ENCODE assay signal across 10 mouse cellular contexts in the genomic region with DNA sequence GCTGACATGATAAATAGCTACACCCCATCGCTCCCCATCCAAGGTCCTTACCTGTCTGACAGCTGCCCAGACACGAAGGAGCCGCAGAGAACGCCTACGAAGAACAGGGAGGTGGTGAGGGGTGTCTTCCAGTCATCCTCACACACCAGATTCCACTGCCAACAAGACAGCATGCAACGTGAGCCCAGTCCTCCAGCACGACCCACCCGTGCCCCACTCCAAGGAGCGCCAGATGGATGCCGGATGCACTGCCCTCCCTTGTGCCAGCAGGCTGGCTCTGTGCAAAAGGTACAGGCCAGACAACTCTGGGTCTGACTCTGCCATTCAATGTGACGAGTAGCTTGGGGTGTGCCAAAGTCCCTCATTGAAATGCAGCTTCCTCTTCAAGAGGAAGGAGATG. TPM values are rescaled to one million over a fixed set of nuclear protein-coding genes. Genes with fewer than 3 reads are reported as not detected.
DNase-seq lines count a peak whose midpoint lies in the region; ATAC-seq and TF ChIP-seq lines count a peak whose summit lies in the region.
"Had no signal": no experiment of that assay in that cellular context is flagged by ENCODE, and none has a peak within 500 bp of the region (broad histone marks: within the 10 kb centered on the region; RNA-seq: fewer than 3 reads in every experiment).

No protein-coding gene starts in this region.

- H3K27me3 ChIP-seq in erythroblast, embryonic 14.5 days (ENCODE audit: control insufficient read depth) = no peaks in the 10 kb centered on the region
- H3K27me3 ChIP-seq in kidney, postnatal 0 days (ENCODE audit: insufficient read depth, low read length) = no peaks in the 10 kb centered on the region
- H3K27me3 ChIP-seq in kidney, embryonic 15.5 days = no peaks in the 10 kb centered on the region
- no peaks in the 10 kb centered on the region for H3K27me3 ChIP-seq in embryonic facial prominence, embryonic 14.5 days (replicated peaks; ENCODE audit: control insufficient read depth, insufficient read depth, low read length)
- no peaks in the 10 kb centered on the region for H3K27me3 ChIP-seq in midbrain, embryonic 15.5 days (replicated peaks)
- H3K27me3 ChIP-seq: intestine, embryonic 15.5 days had no signal

- H3K27ac ChIP-seq in kidney, postnatal 0 days = 0 out of 2 replicates have a peak overlapping the region, but pooled peaks have one; percentile 5
- H3K27ac ChIP-seq in kidney, embryonic 15.5 days = no peak overlapping the region
- H3K27ac ChIP-seq in embryonic facial prominence, embryonic 14.5 days (replicated peaks; ENCODE audit: low read depth, low read length) = peak overlapping the region; percentile 15; the same call in 1 of the 2 replicates
- no peak overlapping the region for H3K27ac ChIP-seq in midbrain, embryonic 15.5 days
- H3K27ac ChIP-seq: intestine, embryonic 15.5 days had no signal

- no peak overlapping the region for H3K4me2 ChIP-seq in kidney, postnatal 0 days (ENCODE audit: low read length)
- H3K4me2 ChIP-seq in kidney, embryonic 15.5 days = no peak overlapping the region
- H3K4me2 ChIP-seq in embryonic facial prominence, embryonic 14.5 days (ENCODE audit: low read depth, low read length) = no peak overlapping the region
- H3K4me2 ChIP-seq in midbrain, embryonic 15.5 days = no peak overlapping the region
- H3K4me2 ChIP-seq: intestine, embryonic 15.5 days had no signal

- DNase-seq in kidney, postnatal 0 days (ENCODE audit: low spot score) = no peak
- peak; percentile 86 to 92 for DNase-seq in cerebellum, adult 18-20 months
- no peak for DNase-seq in embryonic facial prominence, embryonic 14.5 days (ENCODE audit: low spot score)
- DNase-seq in layer of hippocampus, adult 9-10 months (ENCODE audit: low spot score) = no peak
- DNase-seq: spleen, adult 18-20 months had no signal

- ATAC-seq in erythroblast, adult 5-6 weeks (replicated peaks; ENCODE audit: low FRiP score, poor library complexity, severe bottlenecking) = no peak
- ATAC-seq in kidney, postnatal 0 days (replicated peaks; ENCODE audit: low FRiP score, low read depth) = no peak
- ATAC-seq in kidney, embryonic 15.5 days (replicated peaks; ENCODE audit: low FRiP score) = no peak
- ATAC-seq in embryonic facial prominence, embryonic 14.5 days (ENCODE audit: low read depth) = no peak
- ATAC-seq in midbrain, embryonic 15.5 days (replicated peaks) = no peak
- ATAC-seq: intestine, embryonic 15.5 days had no signal

- H3K4me1 ChIP-seq in erythroblast, embryonic 14.5 days (ENCODE audit: control insufficient read depth) = peaks cover 94% of the 10 kb centered on the region
- H3K4me1 ChIP-seq in kidney, postnatal 0 days (replicated peaks; ENCODE audit: insufficient read depth, low read length) = peaks cover 8% of the 10 kb centered on the region; the same call in 1 of the 2 replicates
- H3K4me1 ChIP-seq in kidney, embryonic 15.5 days = peaks cover 11% of the 10 kb centered on the region; the same call in 1 of the 2 replicates
- H3K4me1 ChIP-seq in embryonic facial prominence, embryonic 14.5 days (ENCODE audit: control insufficient read depth, insufficient read depth, low read length) = peaks cover 13% of the 10 kb centered on the region; the same call in 1 of the 2 replicates
- H3K4me1 ChIP-seq in midbrain, embryonic 15.5 days = no peaks in the 10 kb centered on the region
- H3K4me1 ChIP-seq: intestine, embryonic 15.5 days had no signal

- TF ChIP-seq CTCF in kidney, postnatal 0 days (IDR thresholded peaks at IDR 0.05; ENCODE audit: low read depth) = no peak

- peak overlapping the region; percentile 27 for H3K4me3 ChIP-seq in erythroblast, embryonic 14.5 days (replicated peaks)
- no peak overlapping the region for H3K4me3 ChIP-seq in kidney, postnatal 0 days (replicated peaks; ENCODE audit: low read depth, low read length)
- no peak overlapping the region for H3K4me3 ChIP-seq in kidney, embryonic 15.5 days (replicated peaks)
- no peak overlapping the region for H3K4me3 ChIP-seq in embryonic facial prominence, embryonic 14.5 days (ENCODE audit: low read depth, low read length)
- no peak overlapping the region for H3K4me3 ChIP-seq in midbrain, embryonic 15.5 days
- H3K4me3 ChIP-seq: intestine, embryonic 15.5 days had no signal

- no peak overlapping the region for H3K9ac ChIP-seq in kidney, postnatal 0 days (ENCODE audit: low read depth, low read length)
- H3K9ac ChIP-seq in kidney, embryonic 15.5 days = no peak overlapping the region
- H3K9ac ChIP-seq in embryonic facial prominence, embryonic 14.5 days (ENCODE audit: low read depth, low read length) = no peak overlapping the region
- H3K9ac ChIP-seq in midbrain, embryonic 15.5 days = no peak overlapping the region
- H3K9ac ChIP-seq: intestine, embryonic 15.5 days had no signal

- no peaks in the 10 kb centered on the region for H3K9me3 ChIP-seq in erythroblast, embryonic 14.5 days (ENCODE audit: control insufficient read depth, low read length)
- H3K9me3 ChIP-seq in kidney, postnatal 0 days (replicated peaks; ENCODE audit: low read length) = no peaks in the 10 kb centered on the region
- H3K9me3 ChIP-seq in kidney, embryonic 15.5 days (replicated peaks) = no peaks in the 10 kb centered on the region
- no peaks in the 10 kb centered on the region for H3K9me3 ChIP-seq in embryonic facial prominence, embryonic 14.5 days (ENCODE audit: control insufficient read depth, low read length)
- no peaks in the 10 kb centered on the region for H3K9me3 ChIP-seq in midbrain, embryonic 15.5 days
- H3K9me3 ChIP-seq: intestine, embryonic 15.5 days had no signal

- H3K36me3 ChIP-seq in erythroblast, embryonic 14.5 days (ENCODE audit: control insufficient read depth) = peaks cover 100% of the 10 kb centered on the region
- H3K36me3 ChIP-seq in kidney, postnatal 0 days (ENCODE audit: insufficient read depth, low read length) = no peaks in the 10 kb centered on the region
- no peaks in the 10 kb centered on the region for H3K36me3 ChIP-seq in kidney, embryonic 15.5 days
- no peaks in the 10 kb centered on the region for H3K36me3 ChIP-seq in embryonic facial prominence, embryonic 14.5 days (ENCODE audit: control insufficient read depth, insufficient read depth, low read length)
- no peaks in the 10 kb centered on the region for H3K36me3 ChIP-seq in midbrain, embryonic 15.5 days (replicated peaks)
- H3K36me3 ChIP-seq: intestine, embryonic 15.5 days had no signal

- WGBS in kidney, postnatal 0 days = 85% methylated on average over 11 of the region's 11 CpGs
- WGBS in kidney, embryonic 15.5 days = 85% methylated on average over 11 of the region's 11 CpGs
- 77% methylated on average over 11 of the region's 11 CpGs for WGBS in embryonic facial prominence, embryonic 14.5 days
- 89% methylated on average over 11 of the region's 11 CpGs for WGBS in midbrain, embryonic 15.5 days

RNA-seq across cellular contexts. Expression of a gene that starts 20.2 kb away (rescaled TPM):
- 10.1 and 12.5 TPM in 2 replicates for polyA plus RNA-seq in erythroblast, embryonic 14.5 days (2012)
- 154 and 157 TPM in 2 replicates for total RNA-seq in erythroblast, adult 5-6 weeks (2015; ENCODE audit: low replicate concordance)
- 202 and 262 TPM in 2 replicates for total RNA-seq in erythroblast, adult 5-6 weeks (2017; ENCODE audit: low replicate concordance)
- 3.6 TPM in 2 replicates for polyA plus RNA-seq in kidney, postnatal 0 days (2015; fragmentation: Nextera tagmentation; extraction: Ambion mirVana)
- polyA plus RNA-seq in kidney, embryonic 15.5 days (2015; fragmentation: Nextera tagmentation; extraction: Ambion mirVana) = 1.4 and 1.9 TPM in 2 replicates
- 1.7 and 2.3 TPM in 2 replicates for polyA plus RNA-seq in embryonic facial prominence, embryonic 14.5 days (2014; fragmentation: Nextera tagmentation; extraction: Ambion mirVana)
- 3.3 and 4.0 TPM in 2 replicates for polyA plus RNA-seq in midbrain, embryonic 15.5 days (2015; fragmentation: Nextera tagmentation; extraction: Ambion mirVana)

RNA-seq across cellular contexts. Expression of a gene that starts 27.6 kb away (rescaled TPM):
- 0.26 and 0.77 TPM in 2 replicates for polyA plus RNA-seq in erythroblast, embryonic 14.5 days (2012)
- 12.1 and 23.4 TPM in 2 replicates for total RNA-seq in erythroblast, adult 5-6 weeks (2015; ENCODE audit: low replicate concordance)
- total RNA-seq in erythroblast, adult 5-6 weeks (2017; ENCODE audit: low replicate concordance) = 8.9 and 16.9 TPM in 2 replicates
- polyA plus RNA-seq in kidney, postnatal 0 days (2015; fragmentation: Nextera tagmentation; extraction: Ambion mirVana) = 5.6 and 6.0 TPM in 2 replicates
- polyA plus RNA-seq in kidney, embryonic 15.5 days (2015; fragmentation: Nextera tagmentation; extraction: Ambion mirVana) = 3.9 and 5.6 TPM in 2 replicates
- 4.0 and 4.9 TPM in 2 replicates for polyA plus RNA-seq in embryonic facial prominence, embryonic 14.5 days (2014; fragmentation: Nextera tagmentation; extraction: Ambion mirVana)
- 2.1 and 3.0 TPM in 2 replicates for polyA plus RNA-seq in midbrain, embryonic 15.5 days (2015; fragmentation: Nextera tagmentation; extraction: Ambion mirVana)

Comparison
In these comparisons a context has a peak if more than half of its experiments do, and no peak if none do; other contexts are left out.
1. H3K27ac ChIP-seq: peak in kidney, postnatal 0 days (single experiment) and embryonic facial prominence, embryonic 14.5 days (single experiment); none in kidney, embryonic 15.5 days (single experiment) and midbrain, embryonic 15.5 days (single experiment).
2. DNase-seq: peak in cerebellum, adult 18-20 months (2 of 2); none in kidney, postnatal 0 days (single experiment), embryonic facial prominence, embryonic 14.5 days (single experiment) and layer of hippocampus, adult 9-10 months (single experiment).